Mouse (Mus musculus): Measurements from ENCODE around the gene Parp16. TPM values are rescaled to one million over a fixed set of nuclear protein-coding genes. Genes with fewer than 3 reads are reported as not detected.

The Parp16 gene
- total RNA-seq, 2 experiments from 2014 or later = 2.5 to 4.2 TPM

GRCm38 (mm10) chr9:65237616-65238015 lies 42.5 kb downstream of the Parp16 start:
- no peak for DNase-seq (ENCODE audit: low spot score in 2 of 2)
- intact Hi-C loops (cut with DNase I) = no loop called here

GRCm38 (mm10) chr9:65238191-65238760 lies 43.1 kb downstream of the Parp16 start:
- no peak for DNase-seq (ENCODE audit: low spot score in 2 of 2)
- intact Hi-C loops (cut with DNase I) = no loop called here

- intact Hi-C loops (cut with DNase I) = no loop called here
- DNase-seq (ENCODE audit: low spot score in 2 of 2) = no peak
Measured at GRCm38 (mm10) chr9:65239176-65239575, 44.0 kb downstream of the Parp16 start.

GRCm38 (mm10) chr9:65239731-65240130 lies 44.6 kb downstream of the Parp16 start:
- intact Hi-C loops (cut with DNase I) = no loop called here
- no peak for DNase-seq (ENCODE audit: low spot score in 2 of 2)

GRCm38 (mm10) chr9:65240587-65240986 lies 45.4 kb downstream of the Parp16 start:
- DNase-seq (ENCODE audit: low spot score in 2 of 2) = no peak
- intact Hi-C loops (cut with DNase I) = no loop called here

GRCm38 (mm10) chr9:65241973-65242372 lies 46.8 kb downstream of the Parp16 start:
- intact Hi-C loops (cut with DNase I) = no loop called here
- no peak for DNase-seq (ENCODE audit: low spot score in 2 of 2)

- DNase-seq (ENCODE audit: low spot score in 2 of 2) = no peak
- intact Hi-C loops (cut with DNase I) = no loop called here
Measured at GRCm38 (mm10) chr9:65243249-65243648, 48.1 kb downstream of the Parp16 start.

- intact Hi-C loops (cut with DNase I) = no loop called here
- DNase-seq (ENCODE audit: low spot score in 2 of 2) = peak; percentile 9 to 16
Measured at GRCm38 (mm10) chr9:65244036-65244806, 49.1 kb downstream of the Parp16 start.

GRCm38 (mm10) chr9:65247502-65248376 lies 52.6 kb downstream of the Parp16 start:
- intact Hi-C loops (cut with DNase I) = no loop called here

GRCm38 (mm10) chr9:65248377-65248690 lies 53.2 kb downstream of the Parp16 start:
- intact Hi-C loops (cut with DNase I) = no loop called here
- DNase-seq (ENCODE audit: low spot score in 2 of 2) = no peak

More at GRCm38 (mm10) chr9:65247502-65248376, 52.6 kb downstream of the Parp16 start:
- no peak for DNase-seq (ENCODE audit: low spot score in 2 of 2)

GRCm38 (mm10) chr9:65252026-65252425 lies 56.9 kb downstream of the Parp16 start:
- intact Hi-C loops (cut with DNase I) = no loop called here
- DNase-seq (ENCODE audit: low spot score in 2 of 2) = no peak

GRCm38 (mm10) chr9:65255906-65256600 lies 60.9 kb downstream of the Parp16 start:
- intact Hi-C loops (cut with DNase I) = no loop called here
- DNase-seq (ENCODE audit: low spot score in 2 of 2) = no peak

- no peak for DNase-seq (ENCODE audit: low spot score in 2 of 2)
- intact Hi-C loops (cut with DNase I) = no loop called here
Measured at GRCm38 (mm10) chr9:65257218-65257910, 62.2 kb downstream of the Parp16 start.

GRCm38 (mm10) chr9:65259366-65259765 lies 64.2 kb downstream of the Parp16 start:
- no peak for DNase-seq (ENCODE audit: low spot score in 2 of 2)
- intact Hi-C loops (cut with DNase I) = no loop called here

- intact Hi-C loops (cut with DNase I) = no loop called here
- no peak for DNase-seq (ENCODE audit: low spot score in 2 of 2)
Measured at GRCm38 (mm10) chr9:65261591-65262230, 66.6 kb downstream of the Parp16 start.

GRCm38 (mm10) chr9:65262641-65263120 lies 67.5 kb downstream of the Parp16 start:
- intact Hi-C loops (cut with DNase I) = no loop called here
- DNase-seq (ENCODE audit: low spot score in 2 of 2) = no peak

GRCm38 (mm10) chr9:65264959-65265358 lies 69.8 kb downstream of the Parp16 start, which contains the start of gene Cilp:
TSS of gene Cilp (plus strand) at chr9:65265180.
- DNase-seq (ENCODE audit: low spot score in 2 of 2) = no peak
- intact Hi-C loops (cut with DNase I) = no loop called here

- intact Hi-C loops (cut with DNase I) = no loop called here
Measured at GRCm38 (mm10) chr9:65267742-65268515, 72.8 kb downstream of the Parp16 start.

More at GRCm38 (mm10) chr9:65267742-65268515, 72.8 kb downstream of the Parp16 start:
- DNase-seq (ENCODE audit: low spot score in 2 of 2) = no peak
